In the genomic region with DNA sequence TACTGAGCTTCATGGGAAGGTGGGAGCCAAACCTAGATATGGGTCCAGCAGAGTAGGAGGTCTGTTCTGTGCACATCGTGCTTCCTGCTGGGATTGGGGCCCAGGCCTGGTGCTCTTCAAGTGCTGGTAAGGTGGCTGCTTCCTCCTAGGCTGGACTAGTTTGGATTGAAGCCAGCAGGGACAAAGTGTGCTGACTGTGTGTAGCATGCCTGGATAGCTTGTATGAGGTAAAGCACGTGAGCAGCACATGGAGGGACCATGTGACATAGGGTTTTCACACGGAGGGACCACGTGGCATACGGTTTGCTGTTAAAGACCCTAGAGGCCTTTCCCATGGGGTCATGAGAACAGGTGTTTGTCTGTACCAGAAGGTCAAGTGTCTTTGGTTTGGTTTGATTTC, we compare ENCODE assay signal across 11 mouse cellular contexts. TPM values are rescaled to one million over a fixed set of nuclear protein-coding genes. Genes with fewer than 3 reads are reported as not detected.
DNase-seq lines count a peak whose midpoint lies in the region; ATAC-seq lines count a peak whose summit lies in the region.
"Had no signal": no experiment of that assay in that cellular context is flagged by ENCODE, and none has a peak within 500 bp of the region (broad histone marks: within the 10 kb centered on the region; RNA-seq: fewer than 3 reads in every experiment).

No protein-coding gene starts in this region.

- H3K4me3 ChIP-seq in embryonic facial prominence, embryonic 11.5 days (ENCODE audit: low read depth, low read length) = no peak overlapping the region
- no peak overlapping the region for H3K4me3 ChIP-seq in heart, embryonic 14.5 days (ENCODE audit: control insufficient read depth in 1 of 2, insufficient read depth in 1 of 2, low read depth in 1 of 2, low read length in 2 of 2)
- no peak overlapping the region for H3K4me3 ChIP-seq in limb, embryonic 11.5 days (ENCODE audit: low read depth, low read length)
- H3K4me3 ChIP-seq: liver, embryonic 15.5 days had no signal

- H3K27ac ChIP-seq in embryonic facial prominence, embryonic 11.5 days (replicated peaks; ENCODE audit: low read depth, low read length) = no peak overlapping the region; the same call in 1 of the 2 replicates
- H3K27ac ChIP-seq in heart, embryonic 14.5 days (replicated peaks in 1 of 2; ENCODE audit: control insufficient read depth in 1 of 2, insufficient read depth in 1 of 2, low read depth in 2 of 2, low read length in 2 of 2) = peak overlapping the region; percentile 3 to 76
- peak overlapping the region; percentile 85; the same call in 1 of the 2 replicates for H3K27ac ChIP-seq in limb, embryonic 11.5 days (replicated peaks; ENCODE audit: low read depth, low read length)
- H3K27ac ChIP-seq: liver, embryonic 15.5 days had no signal

- H3K4me1 ChIP-seq in embryonic facial prominence, embryonic 11.5 days (ENCODE audit: control insufficient read depth, insufficient read depth, low read length) = peaks cover 6% of the 10 kb centered on the region
- H3K4me1 ChIP-seq in heart, embryonic 14.5 days (ENCODE audit: control insufficient read depth in 2 of 2, insufficient read depth in 2 of 2, low read length in 2 of 2) = peaks cover 17 to 33% of the 10 kb centered on the region in 2 experiments
- H3K4me1 ChIP-seq in limb, embryonic 11.5 days (ENCODE audit: control insufficient read depth, insufficient read depth, low read length) = peaks cover 21% of the 10 kb centered on the region

- H3K4me2 ChIP-seq in embryonic facial prominence, embryonic 11.5 days (ENCODE audit: low read depth, low read length) = no peak overlapping the region
- H3K4me2 ChIP-seq in heart, embryonic 14.5 days (ENCODE audit: low read length) = no peak overlapping the region
- no peak overlapping the region for H3K4me2 ChIP-seq in limb, embryonic 11.5 days (ENCODE audit: low read depth, severe bottlenecking)
- H3K4me2 ChIP-seq: liver, embryonic 15.5 days had no signal

- no peak overlapping the region for H3K9ac ChIP-seq in embryonic facial prominence, embryonic 11.5 days (replicated peaks; ENCODE audit: low read length)
- H3K9ac ChIP-seq in heart, embryonic 14.5 days (ENCODE audit: low read length) = 0 out of 2 replicates have a peak overlapping the region, but pooled peaks have one; percentile 21
- no peak overlapping the region for H3K9ac ChIP-seq in limb, embryonic 11.5 days (ENCODE audit: low read length)
- H3K9ac ChIP-seq: liver, embryonic 15.5 days had no signal

- WGBS in embryonic facial prominence, embryonic 11.5 days = 73% methylated on average over 5 of the region's 5 CpGs
- WGBS in heart, embryonic 14.5 days = 50% methylated on average over 5 of the region's 5 CpGs
- WGBS in limb, embryonic 11.5 days = 79% methylated on average over 5 of the region's 5 CpGs

- DNase-seq in kidney, adult 11 months = peak; percentile 66
- DNase-seq in kidney, postnatal 10 days = no peak
- no peak for DNase-seq in embryonic facial prominence, embryonic 11.5 days (ENCODE audit: low spot score)
- DNase-seq in limb, embryonic 11.5 days (ENCODE audit: low spot score) = no peak
- DNase-seq in frontal cortex, adult 2 months (ENCODE audit: extremely low spot score in 1 of 2, low spot score in 1 of 2) = no peak
- no peak for DNase-seq in urinary bladder, postnatal 14 days (ENCODE audit: low spot score)
- no peak for DNase-seq in adrenal gland, postnatal 14 days
- DNase-seq: midbrain, embryonic 14.5 days had no signal

- H3K36me3 ChIP-seq in embryonic facial prominence, embryonic 11.5 days (replicated peaks; ENCODE audit: control insufficient read depth, insufficient read depth, low read depth, low read length) = no peaks in the 10 kb centered on the region; the same call in 1 of the 2 replicates
- peaks cover 56% of the 10 kb centered on the region for H3K36me3 ChIP-seq in heart, embryonic 14.5 days (ENCODE audit: control insufficient read depth, insufficient read depth, low read length)
- H3K36me3 ChIP-seq in limb, embryonic 11.5 days (ENCODE audit: control insufficient read depth, insufficient read depth, low read length) = no peaks in the 10 kb centered on the region
- H3K36me3 ChIP-seq: liver, embryonic 15.5 days had no signal

- H3K27me3 ChIP-seq in embryonic facial prominence, embryonic 11.5 days (ENCODE audit: control insufficient read depth, insufficient read depth, low read length) = no peaks in the 10 kb centered on the region
- H3K27me3 ChIP-seq in heart, embryonic 14.5 days (ENCODE audit: control insufficient read depth, insufficient read depth, low read length) = no peaks in the 10 kb centered on the region
- no peaks in the 10 kb centered on the region for H3K27me3 ChIP-seq in limb, embryonic 11.5 days (ENCODE audit: control insufficient read depth, insufficient read depth, low read length)
- H3K27me3 ChIP-seq: liver, embryonic 15.5 days had no signal

- no peaks in the 10 kb centered on the region for H3K9me3 ChIP-seq in embryonic facial prominence, embryonic 11.5 days (replicated peaks; ENCODE audit: control insufficient read depth, low read length)
- no peaks in the 10 kb centered on the region for H3K9me3 ChIP-seq in heart, embryonic 14.5 days (ENCODE audit: control insufficient read depth, low read length)
- H3K9me3 ChIP-seq in limb, embryonic 11.5 days (ENCODE audit: control insufficient read depth, low read length) = no peaks in the 10 kb centered on the region
- H3K9me3 ChIP-seq: liver, embryonic 15.5 days had no signal

- ATAC-seq in embryonic facial prominence, embryonic 11.5 days (replicated peaks; ENCODE audit: insufficient number of reproducible peaks, low FRiP score, low TSS enrichment, low read depth) = peak; percentile 6; the same call in 1 of the 2 replicates
- peak; percentile 36; the same call in 1 of the 2 replicates for ATAC-seq in heart, embryonic 14.5 days (ENCODE audit: insufficient number of reproducible peaks, insufficient read depth, low FRiP score, low read depth)
- no peak for ATAC-seq in limb, embryonic 11.5 days (ENCODE audit: insufficient number of reproducible peaks, low FRiP score, low TSS enrichment, low read depth)
- ATAC-seq: activated CD4-positive, CD25-positive, alpha-beta regulatory T cell, adult 4 months had no signal

RNA-seq across cellular contexts. Expression of a gene that starts 38.5 kb away (rescaled TPM):
- polyA plus RNA-seq in embryonic facial prominence, embryonic 11.5 days (2014; fragmentation: Nextera tagmentation; extraction: Ambion mirVana) = 69.5 and 80.9 TPM in 2 replicates
- 44.8 and 48.7 TPM in 2 replicates for polyA plus RNA-seq in heart, embryonic 14.5 days (2014; fragmentation: Nextera tagmentation; extraction: Ambion mirVana)
- 158 and 179 TPM in 2 replicates for polyA plus RNA-seq in limb, embryonic 11.5 days (2014; fragmentation: Nextera tagmentation; extraction: Ambion mirVana)
- 42.5 and 44.7 TPM in 2 replicates for polyA plus RNA-seq in frontal cortex, adult 2 months (2012; rRNA removed)
- 95.6 and 106 TPM in 2 replicates for total RNA-seq in adrenal gland, postnatal 14 days (2021)
